Mouse (Mus musculus) embryo, embryonic 11 days (tissue): ENCODE measurements around the gene Pla2g3.
A peak's percentile ranks its signal among the peaks of the same experiment; 100 is the strongest.

Experiments used
- DNase-seq: peaks from one replicate; pipeline ENCODE4 v3.0.0-alpha.2; 2015

Gene Pla2g3

GRCm38 (mm10) chr11:3521339-3522224 is 33.5 kb downstream of the Pla2g3 start:
- DNase-seq: no peak

- no peak for DNase-seq
These were observed 34.4 kb downstream of the Pla2g3 start for GRCm38 (mm10) chr11:3522285-3523000.

DNA sequence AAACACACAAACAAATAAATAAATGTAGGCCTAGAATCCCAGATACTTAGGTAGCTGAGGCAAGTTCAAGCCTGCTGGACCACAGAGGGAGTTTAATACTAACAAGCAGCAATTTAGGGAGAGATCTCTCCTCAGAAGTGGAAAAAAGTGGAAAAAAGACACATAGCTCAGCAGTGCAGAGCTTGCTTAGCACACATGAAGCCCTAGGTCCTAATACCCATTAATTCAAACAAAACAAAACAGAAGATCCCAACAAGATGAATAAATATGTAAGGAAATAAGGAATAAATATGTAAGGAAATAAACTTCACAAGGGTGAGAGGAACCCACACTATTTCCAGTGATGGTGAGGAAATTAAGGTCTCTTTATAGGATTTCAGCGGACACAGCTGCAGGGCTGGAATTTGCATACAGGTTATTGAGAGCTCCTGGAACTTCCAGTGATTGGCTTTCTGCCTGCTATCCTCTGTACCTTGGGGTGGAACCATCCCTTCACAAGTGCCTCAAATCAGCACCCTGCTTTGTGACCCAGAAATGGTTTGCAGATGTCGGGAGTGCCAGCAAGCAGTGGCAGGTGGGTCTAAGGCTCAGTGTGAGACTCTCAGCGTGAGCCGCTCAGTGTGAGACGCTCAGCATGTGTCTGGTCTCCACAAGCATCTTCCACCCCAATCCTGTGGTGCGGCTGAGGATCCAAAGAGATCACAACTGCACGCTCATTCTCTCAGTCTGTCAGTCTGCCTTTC is 35.9 kb downstream of the Pla2g3 start:
- DNase-seq: no peak

DNA sequence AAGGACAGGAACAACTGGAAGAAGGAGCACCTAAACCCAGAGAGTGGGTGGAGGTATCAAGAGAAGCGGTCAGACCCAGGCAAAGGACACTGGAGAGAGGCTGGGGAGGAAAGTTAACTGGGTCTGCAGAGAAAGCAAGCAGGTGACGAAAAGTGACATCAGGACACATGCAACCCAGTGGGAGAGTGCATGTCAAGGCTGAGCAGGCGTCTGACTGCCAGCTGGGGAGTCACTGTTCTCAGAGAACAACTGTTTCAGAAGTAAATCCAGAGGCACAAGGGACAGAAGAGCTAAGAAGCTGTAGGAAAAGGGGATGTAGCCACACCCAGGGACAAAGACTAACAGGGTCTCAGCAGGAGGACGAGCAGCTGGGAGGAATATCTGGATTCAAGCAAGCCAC is 37.5 kb downstream of the Pla2g3 start:
- DNase-seq: no peak

- DNase-seq: no peak
These were observed 38.1 kb downstream of the Pla2g3 start for GRCm38 (mm10) chr11:3526207-3526606.

DNA sequence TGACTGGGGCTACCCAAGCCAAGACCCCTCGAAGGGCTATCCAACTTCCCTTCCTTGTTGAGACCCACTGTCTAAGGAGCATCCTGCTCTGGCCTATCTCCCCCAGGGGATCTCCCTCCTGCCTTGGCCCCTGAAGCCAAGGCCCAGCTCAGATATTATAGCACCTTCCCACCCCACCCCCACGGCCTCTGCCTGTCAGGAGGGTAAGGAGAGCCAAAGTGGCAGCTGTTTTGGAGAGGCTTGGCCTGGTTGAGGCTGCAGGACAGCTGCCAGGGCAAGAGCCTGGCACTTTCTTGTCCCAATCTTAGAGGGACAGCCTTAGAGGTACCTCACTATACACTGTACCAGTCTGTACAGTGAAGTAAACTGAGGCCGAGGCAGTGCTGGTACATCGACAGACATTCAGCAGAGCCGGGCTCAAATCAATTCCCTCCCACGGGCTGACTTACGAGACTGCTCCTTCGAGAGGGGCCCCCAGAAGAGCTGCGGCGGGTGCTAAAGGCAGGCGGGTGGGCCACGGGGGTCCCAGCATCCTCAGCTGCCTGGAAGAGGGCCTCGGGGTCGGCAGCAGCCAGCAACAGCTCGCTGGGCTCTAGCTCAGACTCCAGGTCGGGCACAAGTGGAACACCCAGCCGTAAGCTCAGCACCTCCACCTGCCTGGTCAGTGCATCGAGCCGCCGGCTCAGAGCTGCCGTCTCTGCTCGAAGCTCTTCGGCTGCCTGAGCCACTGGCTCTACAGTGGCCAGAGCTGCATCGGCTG is 39.1 kb downstream of the Pla2g3 start:
- DNase-seq: no peak

DNA sequence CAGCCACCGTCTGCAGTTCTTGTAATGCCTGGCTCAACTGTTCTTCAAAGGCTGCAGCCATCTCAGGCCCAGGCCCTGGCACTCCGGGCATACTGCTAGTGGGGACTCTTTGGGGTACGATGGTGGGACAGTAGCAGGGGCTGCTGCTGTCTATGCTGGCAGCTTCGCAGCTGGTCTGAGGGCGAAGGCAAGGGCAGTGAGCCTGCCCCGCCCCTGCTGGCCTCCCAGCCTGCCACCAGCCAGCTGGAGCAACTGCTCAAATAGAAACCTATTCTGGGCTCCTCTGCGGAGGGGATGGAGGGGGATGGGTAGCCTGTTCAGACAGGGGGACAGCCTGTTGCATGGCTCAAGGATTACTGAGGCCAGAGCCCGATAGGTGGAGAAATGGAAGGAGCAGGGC is 39.7 kb downstream of the Pla2g3 start:
- no peak for DNase-seq

DNA sequence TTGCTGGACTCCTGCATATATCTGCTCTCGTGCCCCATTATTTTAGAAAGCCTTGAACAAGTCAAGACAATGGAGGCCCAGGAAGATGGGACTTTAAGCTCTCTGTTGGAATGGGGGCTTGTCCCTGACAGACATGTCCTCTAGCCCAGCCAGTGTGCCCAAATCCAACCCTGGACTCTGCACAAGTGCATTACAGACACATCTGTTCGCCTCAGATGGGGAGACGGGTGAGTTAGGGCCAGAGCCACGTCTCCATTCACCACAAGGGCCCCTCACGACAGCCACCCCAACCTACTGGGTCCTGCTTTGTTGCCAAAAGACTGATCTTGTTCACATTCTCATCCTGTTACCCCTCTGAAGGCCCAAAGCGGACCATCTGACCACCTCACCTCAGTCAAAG is 40.1 kb downstream of the Pla2g3 start:
- no peak for DNase-seq

DNA sequence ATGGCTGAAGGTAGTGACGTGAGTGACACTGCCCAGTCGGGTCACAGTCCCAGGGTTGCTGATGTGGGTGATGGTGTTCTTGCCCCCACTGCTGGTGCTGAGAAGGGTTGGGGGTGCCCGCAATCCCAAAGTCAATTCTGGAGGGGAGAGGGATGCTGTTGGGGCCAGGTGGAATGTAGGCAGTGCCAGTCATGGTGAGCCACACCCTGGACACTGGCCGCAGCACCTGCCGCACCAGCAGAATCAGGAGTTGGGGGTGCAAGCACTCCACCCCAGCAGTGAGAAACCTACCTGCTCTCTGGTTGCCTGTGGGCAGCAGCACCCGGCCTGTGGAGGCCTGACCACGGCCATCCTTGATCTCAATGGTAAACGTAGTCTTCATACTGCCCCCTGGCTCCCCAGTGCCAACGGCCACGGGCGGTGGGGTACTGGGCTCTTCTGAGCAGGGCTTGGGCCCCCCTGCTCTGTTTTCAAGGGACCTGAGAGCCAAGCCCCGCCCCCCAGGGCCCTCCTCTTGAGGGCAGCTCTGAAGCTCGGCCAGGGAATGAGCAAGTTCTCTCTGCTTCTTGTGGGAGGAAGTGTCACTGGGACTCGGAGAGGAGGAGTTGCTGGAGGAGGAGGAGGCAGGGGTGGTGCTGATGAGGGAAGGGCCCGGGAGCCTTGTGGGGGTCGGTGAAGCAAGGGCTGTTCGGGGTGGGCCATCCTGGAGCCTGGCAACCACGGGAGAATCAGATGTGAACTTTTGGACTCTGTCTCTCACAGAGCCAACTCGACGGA is 41.6 kb downstream of the Pla2g3 start:
- DNase-seq: no peak

DNA sequence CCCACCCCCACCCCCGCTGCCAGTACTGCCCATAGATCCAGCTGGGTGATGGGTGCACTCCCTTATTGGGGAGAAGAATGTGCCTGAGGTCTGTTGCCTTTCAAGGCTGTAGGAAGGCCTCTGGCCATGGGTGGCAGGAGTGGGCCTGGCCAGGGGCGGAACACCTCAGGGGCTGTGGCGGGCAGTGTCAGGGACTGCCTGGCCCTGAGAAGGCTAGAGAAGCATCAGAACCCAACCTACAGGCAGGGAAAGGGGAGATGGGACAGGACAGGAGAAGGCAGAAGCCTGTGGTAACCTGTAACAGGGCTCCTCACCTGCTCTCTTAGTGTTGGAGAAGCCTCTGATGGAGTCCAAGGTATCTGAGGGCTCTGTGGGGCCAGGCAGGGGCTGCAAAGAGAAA is 42.6 kb downstream of the Pla2g3 start:
- no peak for DNase-seq

- DNase-seq: no peak
These were observed 43.5 kb downstream of the Pla2g3 start for GRCm38 (mm10) chr11:3531634-3532033.

GRCm38 (mm10) chr11:3532101-3532931 is 44.2 kb downstream of the Pla2g3 start:
- no peak for DNase-seq

DNA sequence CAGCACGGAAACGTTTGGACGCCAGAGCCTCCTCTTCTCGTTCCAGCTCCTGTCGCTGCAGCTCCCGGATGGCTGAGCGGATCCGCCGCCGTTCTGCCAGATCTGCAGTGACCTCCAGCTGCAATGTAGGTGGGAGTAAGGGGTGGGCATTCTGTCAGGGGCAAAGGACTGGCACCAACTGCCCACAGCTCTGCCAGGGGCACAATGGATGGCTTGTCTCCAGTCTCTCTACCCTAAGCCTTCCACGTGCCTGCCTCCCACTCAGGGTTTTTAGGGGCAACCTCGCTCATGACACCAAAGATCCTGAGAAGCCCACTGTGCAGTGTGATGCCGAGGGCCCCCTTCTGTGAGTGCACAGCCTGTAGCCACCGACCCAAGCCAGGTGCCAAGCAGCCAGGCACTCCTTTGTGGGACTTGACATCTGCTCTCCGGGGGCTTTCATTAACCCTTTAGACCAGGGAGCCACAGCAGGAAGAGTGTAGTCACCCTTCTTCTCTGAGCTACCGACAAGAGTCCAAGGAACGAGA is 45.4 kb downstream of the Pla2g3 start:
- DNase-seq: no peak

DNA sequence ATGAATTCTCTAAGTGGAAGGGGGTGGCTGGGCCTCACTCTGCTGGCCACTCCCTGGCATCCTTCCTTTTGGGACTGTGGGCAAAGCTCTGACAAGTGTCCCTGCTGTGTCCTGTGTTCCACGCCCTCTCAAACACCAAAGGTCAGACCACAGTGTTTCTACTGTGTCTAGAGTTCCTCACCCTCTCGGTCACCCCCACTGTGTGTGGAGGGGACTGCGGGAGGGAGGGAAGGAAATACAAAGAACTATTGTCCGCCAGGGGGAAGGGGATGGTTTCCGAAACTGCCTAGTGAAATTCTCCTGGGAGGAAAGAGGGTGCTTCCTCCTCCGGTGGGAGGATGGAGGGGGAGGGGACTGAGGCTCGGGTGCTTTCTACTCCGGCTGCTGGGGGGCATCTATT is 46.9 kb downstream of the Pla2g3 start:
- DNase-seq: no peak

DNA sequence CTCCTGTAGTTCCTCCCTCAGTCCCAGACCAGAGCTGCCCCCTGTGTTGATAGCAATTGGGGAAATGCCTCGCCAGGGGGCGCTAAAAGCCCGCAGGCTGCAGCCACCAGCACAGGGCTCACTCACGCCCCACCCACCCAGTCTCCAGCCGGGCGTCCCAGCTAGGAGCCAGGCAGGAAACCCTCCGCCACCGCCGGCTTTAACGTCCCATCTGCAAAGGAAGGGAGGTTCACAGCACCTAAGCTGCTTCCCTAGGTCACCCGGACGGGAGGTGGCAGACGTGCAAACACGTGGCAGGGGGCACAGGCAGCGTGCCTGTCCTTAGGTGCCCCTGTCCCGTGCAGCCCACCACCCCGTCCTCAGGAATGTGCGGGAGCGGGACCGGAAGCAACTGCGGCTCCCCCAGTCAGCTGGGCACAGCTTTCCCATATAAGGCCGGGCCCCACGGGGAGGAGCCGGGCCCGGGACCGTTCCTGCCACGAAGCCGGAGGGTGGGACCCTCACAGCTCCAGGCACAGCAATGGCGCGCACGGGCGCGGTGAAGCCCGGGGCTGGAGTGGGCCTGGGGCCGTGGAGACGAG is 47.4 kb downstream of the Pla2g3 start:
- peak; percentile 95 for DNase-seq

DNA sequence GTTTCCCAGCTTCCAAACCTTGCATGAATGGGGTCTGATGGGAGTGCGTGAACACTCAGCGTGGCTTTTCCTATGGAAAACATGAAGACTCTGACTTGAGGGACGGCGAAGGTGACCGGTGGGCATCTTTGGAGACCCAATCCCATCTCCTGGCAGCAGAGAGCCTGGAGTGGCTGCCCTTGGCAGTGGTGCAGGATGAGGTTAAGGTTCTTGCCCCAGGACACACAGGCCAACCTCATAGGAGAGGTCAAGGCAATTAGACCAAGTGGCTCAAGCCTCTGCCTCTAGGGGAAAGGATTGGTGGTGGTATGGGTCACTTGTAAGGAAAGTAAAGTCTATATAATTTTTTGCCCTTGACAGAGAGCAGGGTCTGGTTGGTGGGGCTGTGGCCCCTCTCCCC is 48.0 kb downstream of the Pla2g3 start:
- DNase-seq: no peak

DNA sequence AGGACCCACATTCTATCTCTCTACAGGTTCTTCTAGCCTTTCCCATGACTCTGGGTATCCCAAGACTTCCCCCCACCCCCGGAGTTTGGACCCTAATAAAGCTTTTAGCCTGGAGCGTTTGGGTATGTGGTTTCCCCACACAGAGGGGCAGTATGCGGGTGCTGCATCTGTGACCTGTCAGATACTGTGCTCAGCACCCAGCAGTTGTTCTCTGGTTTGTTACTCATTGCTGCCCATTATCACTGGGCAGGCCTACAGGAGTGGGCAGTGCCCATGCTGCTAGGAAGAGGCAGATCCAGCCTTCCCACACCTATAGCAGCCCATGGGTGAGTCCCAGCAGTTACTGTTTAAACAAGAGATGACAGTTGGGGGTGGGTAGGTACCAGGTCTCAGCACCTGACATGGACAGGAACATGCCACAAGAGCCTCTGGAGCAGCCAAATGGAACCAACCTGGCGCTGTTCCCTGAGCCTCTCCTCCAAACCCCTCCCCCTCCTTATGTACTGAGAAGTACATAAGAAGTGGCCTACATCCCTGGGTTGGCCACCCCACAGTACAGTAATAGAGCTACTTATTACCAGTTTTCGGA is 48.8 kb downstream of the Pla2g3 start:
- DNase-seq: no peak

- DNase-seq: no peak
These were observed 49.6 kb downstream of the Pla2g3 start for GRCm38 (mm10) chr11:3537711-3538110.

GRCm38 (mm10) chr11:3538341-3538740 is 50.3 kb downstream of the Pla2g3 start:
- DNase-seq: no peak
